Mouse (Mus musculus): ENCODE data around the gene Cmah. TPM values are rescaled to one million over a fixed set of nuclear protein-coding genes. Genes with fewer than 3 reads are reported as not detected.

Gene Cmah
- polyA plus RNA-seq, 1 experiment = 0.12 TPM

DNA sequence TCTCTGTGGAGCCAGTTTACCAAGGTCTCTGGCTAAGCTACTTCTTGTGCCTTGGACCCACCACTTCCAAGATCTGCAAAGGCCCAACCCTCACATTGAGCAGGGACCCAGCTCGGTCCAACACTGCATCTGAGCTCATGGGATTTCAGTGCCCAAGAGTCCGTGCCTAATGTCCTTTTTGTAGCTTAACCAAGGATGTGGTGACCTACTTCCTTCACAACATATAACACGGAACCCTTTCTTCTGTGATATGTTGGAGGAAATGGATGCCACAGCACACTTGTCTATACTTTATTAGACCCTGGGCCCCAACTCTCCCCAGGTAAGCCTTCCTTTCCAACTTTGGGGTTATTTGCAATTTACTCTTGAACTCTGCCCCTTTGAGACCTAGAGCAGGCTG is 186.5 kb downstream of the Cmah start:
- H3K4me1 ChIP-seq (ENCODE audit: control insufficient read depth, insufficient read depth, low read length) = peaks cover 9% of the 10 kb centered on the region
- TF ChIP-seq CTCF (IDR thresholded peaks at IDR 0.05; ENCODE audit: low read depth, low read length) (no peak), EP300 (IDR thresholded peaks at IDR 0.05; ENCODE audit: insufficient read depth, low read depth, low read length) (no peak), POLR2A (IDR thresholded peaks at IDR 0.05; ENCODE audit: insufficient read depth, low read length) (no peak)
- H3K27me3 ChIP-seq (ENCODE audit: control insufficient read depth, insufficient read depth, low read length, poor library complexity, severe bottlenecking) = no peaks in the 10 kb centered on the region
- H3K9ac ChIP-seq (ENCODE audit: low read depth, poor library complexity, severe bottlenecking) = no peak overlapping the region
- no peaks in the 10 kb centered on the region for H3K9me3 ChIP-seq (replicated peaks; ENCODE audit: control insufficient read depth, insufficient read depth, low read length, poor library complexity, severe bottlenecking)
- H3K27ac ChIP-seq (ENCODE audit: insufficient read depth, low read length) = no peak overlapping the region
- H3K36me3 ChIP-seq (ENCODE audit: control insufficient read depth, insufficient read depth, low read length, poor library complexity, severe bottlenecking) = no peaks in the 10 kb centered on the region
- H3K4me3 ChIP-seq (ENCODE audit: low read depth, low read length) = no peak overlapping the region

DNA sequence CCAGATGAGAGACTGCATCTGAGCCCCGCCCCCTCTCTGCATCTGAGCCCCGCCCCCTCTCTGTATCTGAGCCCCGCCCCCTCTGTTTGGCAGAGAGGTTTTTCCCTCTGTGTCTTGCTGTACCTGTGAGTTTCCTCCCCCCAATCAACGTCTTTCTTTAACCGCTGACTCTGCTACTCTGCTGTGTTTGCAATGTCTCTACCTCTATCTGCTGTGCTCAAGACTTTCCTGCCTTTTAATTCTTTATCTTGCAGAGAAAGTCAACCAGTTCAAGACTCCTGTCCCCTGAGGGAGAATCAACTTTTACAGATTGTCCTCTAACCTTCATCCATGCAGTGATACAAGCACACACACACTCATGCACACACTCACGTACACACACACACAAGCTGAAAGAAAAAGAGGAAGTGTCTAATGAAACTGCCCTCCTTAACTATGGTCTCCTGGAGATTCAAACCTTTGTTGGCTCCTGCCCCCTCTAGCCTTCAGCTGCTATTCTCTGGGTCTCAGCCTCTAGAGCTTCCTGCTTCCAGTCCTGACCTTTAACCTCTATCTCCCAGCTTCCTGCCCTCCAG is 188.0 kb downstream of the Cmah start:
- H3K27me3 ChIP-seq (ENCODE audit: control insufficient read depth, insufficient read depth, low read length, poor library complexity, severe bottlenecking) = no peaks in the 10 kb centered on the region
- no peaks in the 10 kb centered on the region for H3K9me3 ChIP-seq (replicated peaks; ENCODE audit: control insufficient read depth, insufficient read depth, low read length, poor library complexity, severe bottlenecking)
- peaks cover 9% of the 10 kb centered on the region for H3K4me1 ChIP-seq (ENCODE audit: control insufficient read depth, insufficient read depth, low read length)
- H3K36me3 ChIP-seq (ENCODE audit: control insufficient read depth, insufficient read depth, low read length, poor library complexity, severe bottlenecking) = no peaks in the 10 kb centered on the region
- peak overlapping the region; percentile 57 for H3K27ac ChIP-seq (ENCODE audit: insufficient read depth, low read length)
- TF ChIP-seq EP300 (IDR thresholded peaks at IDR 0.05; ENCODE audit: insufficient read depth, low read depth, low read length) (no peak), POLR2A (IDR thresholded peaks at IDR 0.05; ENCODE audit: insufficient read depth, low read length) (no peak), CTCF (IDR thresholded peaks at IDR 0.05; ENCODE audit: low read depth, low read length) (no peak)
- no peak overlapping the region for H3K4me3 ChIP-seq (ENCODE audit: low read depth, low read length)
- H3K9ac ChIP-seq (ENCODE audit: low read depth, poor library complexity, severe bottlenecking) = no peak overlapping the region

GRCm38 (mm10) chr13:24517757-24518156 is 190.6 kb downstream of the Cmah start:
- Histone ChIP-seq H3K27ac (ENCODE audit: insufficient read depth, low read length) (no peak overlapping the region), H3K4me1 (ENCODE audit: control insufficient read depth, insufficient read depth, low read length) (peaks cover 5% of the 10 kb centered on the region), H3K27me3 (ENCODE audit: control insufficient read depth, insufficient read depth, low read length, poor library complexity, severe bottlenecking) (no peaks in the 10 kb centered on the region), H3K9ac (ENCODE audit: low read depth, poor library complexity, severe bottlenecking) (no peak overlapping the region), H3K36me3 (ENCODE audit: control insufficient read depth, insufficient read depth, low read length, poor library complexity, severe bottlenecking) (no peaks in the 10 kb centered on the region), H3K9me3 (replicated peaks; ENCODE audit: control insufficient read depth, insufficient read depth, low read length, poor library complexity, severe bottlenecking) (no peaks in the 10 kb centered on the region), H3K4me3 (ENCODE audit: low read depth, low read length) (no peak overlapping the region)
- TF ChIP-seq EP300 (IDR thresholded peaks at IDR 0.05; ENCODE audit: insufficient read depth, low read depth, low read length) = no peak; the same call in 1 of the 2 replicates
- no peak for TF ChIP-seq CTCF (IDR thresholded peaks at IDR 0.05; ENCODE audit: low read depth, low read length)
- TF ChIP-seq POLR2A (IDR thresholded peaks at IDR 0.05; ENCODE audit: insufficient read depth, low read length) = no peak

- Histone ChIP-seq H3K4me1 (ENCODE audit: control insufficient read depth, insufficient read depth, low read length) (peaks cover 5% of the 10 kb centered on the region), H3K27me3 (ENCODE audit: control insufficient read depth, insufficient read depth, low read length, poor library complexity, severe bottlenecking) (no peaks in the 10 kb centered on the region), H3K9me3 (replicated peaks; ENCODE audit: control insufficient read depth, insufficient read depth, low read length, poor library complexity, severe bottlenecking) (no peaks in the 10 kb centered on the region), H3K9ac (ENCODE audit: low read depth, poor library complexity, severe bottlenecking) (no peak overlapping the region), H3K4me3 (ENCODE audit: low read depth, low read length) (no peak overlapping the region), H3K27ac (ENCODE audit: insufficient read depth, low read length) (no peak overlapping the region), H3K36me3 (ENCODE audit: control insufficient read depth, insufficient read depth, low read length, poor library complexity, severe bottlenecking) (no peaks in the 10 kb centered on the region)
- TF ChIP-seq EP300 (IDR thresholded peaks at IDR 0.05; ENCODE audit: insufficient read depth, low read depth, low read length) (no peak), CTCF (IDR thresholded peaks at IDR 0.05; ENCODE audit: low read depth, low read length) (peak; percentile 29)
Measured at GRCm38 (mm10) chr13:24518887-24519286, 191.7 kb downstream of the Cmah start.

GRCm38 (mm10) chr13:24519976-24520647 is 192.9 kb downstream of the Cmah start:
- no peaks in the 10 kb centered on the region for H3K27me3 ChIP-seq (ENCODE audit: control insufficient read depth, insufficient read depth, low read length, poor library complexity, severe bottlenecking)
- TF ChIP-seq POLR2A (IDR thresholded peaks at IDR 0.05; ENCODE audit: insufficient read depth, low read length) (no peak), EP300 (IDR thresholded peaks at IDR 0.05; ENCODE audit: insufficient read depth, low read depth, low read length) (no peak), CTCF (IDR thresholded peaks at IDR 0.05; ENCODE audit: low read depth, low read length) (no peak)
- H3K27ac ChIP-seq (ENCODE audit: insufficient read depth, low read length) = no peak overlapping the region
- no peak overlapping the region for H3K9ac ChIP-seq (ENCODE audit: low read depth, poor library complexity, severe bottlenecking)
- no peak overlapping the region for H3K4me3 ChIP-seq (ENCODE audit: low read depth, low read length)
- peaks cover 5% of the 10 kb centered on the region for H3K4me1 ChIP-seq (ENCODE audit: control insufficient read depth, insufficient read depth, low read length)
- no peaks in the 10 kb centered on the region for H3K36me3 ChIP-seq (ENCODE audit: control insufficient read depth, insufficient read depth, low read length, poor library complexity, severe bottlenecking)
- no peaks in the 10 kb centered on the region for H3K9me3 ChIP-seq (replicated peaks; ENCODE audit: control insufficient read depth, insufficient read depth, low read length, poor library complexity, severe bottlenecking)

- H3K36me3 ChIP-seq (ENCODE audit: control insufficient read depth, insufficient read depth, low read length, poor library complexity, severe bottlenecking) = no peaks in the 10 kb centered on the region
- TF ChIP-seq POLR2A (IDR thresholded peaks at IDR 0.05; ENCODE audit: insufficient read depth, low read length) (no peak), EP300 (IDR thresholded peaks at IDR 0.05; ENCODE audit: insufficient read depth, low read depth, low read length) (no peak), CTCF (IDR thresholded peaks at IDR 0.05; ENCODE audit: low read depth, low read length) (no peak)
- peaks cover 2% of the 10 kb centered on the region for H3K4me1 ChIP-seq (ENCODE audit: control insufficient read depth, insufficient read depth, low read length)
- H3K4me3 ChIP-seq (ENCODE audit: low read depth, low read length) = no peak overlapping the region
- no peaks in the 10 kb centered on the region for H3K27me3 ChIP-seq (ENCODE audit: control insufficient read depth, insufficient read depth, low read length, poor library complexity, severe bottlenecking)
- no peak overlapping the region for H3K9ac ChIP-seq (ENCODE audit: low read depth, poor library complexity, severe bottlenecking)
- H3K27ac ChIP-seq (ENCODE audit: insufficient read depth, low read length) = no peak overlapping the region
- no peaks in the 10 kb centered on the region for H3K9me3 ChIP-seq (replicated peaks; ENCODE audit: control insufficient read depth, insufficient read depth, low read length, poor library complexity, severe bottlenecking)
Measured at GRCm38 (mm10) chr13:24520796-24521195, 193.6 kb downstream of the Cmah start.

Data from ES-Bruce4 (cell line).